Mouse (Mus musculus): ENCODE measurements at regions not wholly inside any gene's neighbourhood (a gene's known extent, or its start where the extent isn't known, plus 50 kb on each side); places are given as distances from the start of the nearest gene placed in this dataset.

DNA sequence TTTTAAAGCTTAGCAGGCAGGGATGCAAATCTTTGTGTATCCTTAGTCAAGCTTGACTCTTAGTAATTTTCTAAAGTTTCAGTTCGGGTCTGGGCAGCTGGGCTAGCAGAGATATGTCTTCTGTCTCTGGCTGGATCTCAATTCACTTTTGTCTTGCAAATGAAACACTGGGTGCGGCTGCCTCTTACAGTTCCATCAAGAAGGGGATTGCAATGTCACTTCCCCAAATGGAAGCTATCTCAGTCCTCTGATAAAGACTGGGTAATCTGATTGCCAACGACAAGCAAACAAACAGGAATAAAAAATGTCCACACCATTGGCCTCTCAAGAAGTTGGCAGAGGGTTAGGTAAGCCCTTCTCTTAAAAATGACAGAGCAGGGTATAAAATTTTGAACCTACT is 314.1 kb upstream of the Fam19a5 start:
- in situ Hi-C loops (cut with MboI, MseI), result no loop called here

DNA sequence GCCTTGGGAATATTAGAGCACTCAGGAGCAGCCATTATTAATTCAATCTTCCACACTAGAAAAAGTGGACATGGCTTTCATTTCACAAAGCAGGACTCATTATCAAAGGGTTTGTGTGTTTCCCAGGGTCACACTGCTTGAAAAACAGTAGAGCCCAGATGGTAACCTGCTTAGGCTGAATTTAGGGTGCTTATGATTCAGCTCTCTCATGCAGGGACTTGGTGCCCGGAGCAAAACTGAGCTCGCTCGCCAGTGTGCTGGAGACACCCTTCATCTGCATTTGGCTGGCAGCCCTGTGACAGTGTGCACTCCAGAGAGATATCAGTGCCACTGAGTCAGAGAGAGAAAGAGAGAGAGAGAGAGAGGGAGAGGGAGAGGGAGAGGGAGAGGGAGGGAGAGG is 308.0 kb upstream of the Fam19a5 start:
- in situ Hi-C loops (cut with MboI, MseI), result no loop called here

DNA sequence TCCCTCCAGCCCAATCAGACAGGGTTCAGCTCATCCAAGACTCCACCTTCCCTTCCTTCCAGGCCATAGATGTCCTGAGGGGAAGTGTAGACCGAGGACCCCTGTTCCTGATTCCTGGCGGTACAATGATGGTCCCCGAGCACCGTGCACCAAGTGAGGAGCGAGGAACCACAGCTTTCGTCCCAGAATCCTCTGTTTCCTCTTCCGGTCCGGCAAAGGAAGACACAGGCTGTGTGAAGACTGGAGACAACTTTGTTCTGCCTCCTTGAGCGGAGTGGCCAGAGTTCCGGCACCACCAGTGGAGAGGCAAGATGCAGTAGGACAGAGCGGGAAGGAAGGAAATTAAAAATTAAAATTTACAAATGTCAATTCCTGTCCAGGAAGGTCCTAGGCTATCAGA is 305.0 kb upstream of the Fam19a5 start:
- in situ Hi-C loops (cut with MboI, MseI), result no loop called here

DNA sequence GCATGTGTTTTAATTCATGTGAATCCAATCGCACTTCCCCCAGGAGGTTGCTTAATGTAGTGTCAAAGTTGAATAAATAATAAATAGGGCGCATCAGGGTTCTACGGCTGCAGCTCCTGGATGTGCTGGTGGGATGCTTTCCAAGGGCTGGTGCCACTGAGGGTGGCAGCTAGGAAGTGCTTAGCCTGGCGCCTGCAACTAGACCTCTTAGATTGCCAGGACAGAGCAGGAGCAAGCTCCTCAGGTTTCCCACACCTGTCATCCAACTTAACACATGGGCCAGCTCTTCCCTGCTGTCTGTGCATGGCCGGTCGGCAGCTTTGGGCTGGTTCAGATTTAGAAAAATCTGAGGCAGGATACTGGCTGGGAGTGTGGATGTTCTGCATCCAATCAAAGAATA is 282.6 kb upstream of the Fam19a5 start:
- in situ Hi-C loops (cut with MboI, MseI), result no loop called here

DNA sequence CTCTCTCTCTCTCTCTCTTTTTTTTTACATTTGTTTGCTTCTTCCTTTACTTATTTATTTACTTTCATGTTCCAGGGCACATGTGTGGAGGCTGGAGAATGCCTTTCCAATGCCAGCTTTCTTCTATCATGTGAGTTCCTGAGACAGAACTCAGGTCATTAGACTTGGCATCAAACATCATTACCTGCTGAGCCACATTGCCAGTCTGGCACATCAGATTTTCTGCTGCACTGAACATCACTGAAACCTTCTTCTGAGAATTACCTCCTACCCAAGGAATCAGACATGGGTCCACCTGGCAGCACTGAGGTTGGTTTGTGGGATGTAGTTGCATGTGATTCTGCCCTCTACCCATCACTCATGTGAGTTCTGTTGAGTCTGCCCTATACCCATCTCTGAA is 279.2 kb upstream of the Fam19a5 start:
- in situ Hi-C loops (cut with MboI, MseI), result no loop called here

DNA sequence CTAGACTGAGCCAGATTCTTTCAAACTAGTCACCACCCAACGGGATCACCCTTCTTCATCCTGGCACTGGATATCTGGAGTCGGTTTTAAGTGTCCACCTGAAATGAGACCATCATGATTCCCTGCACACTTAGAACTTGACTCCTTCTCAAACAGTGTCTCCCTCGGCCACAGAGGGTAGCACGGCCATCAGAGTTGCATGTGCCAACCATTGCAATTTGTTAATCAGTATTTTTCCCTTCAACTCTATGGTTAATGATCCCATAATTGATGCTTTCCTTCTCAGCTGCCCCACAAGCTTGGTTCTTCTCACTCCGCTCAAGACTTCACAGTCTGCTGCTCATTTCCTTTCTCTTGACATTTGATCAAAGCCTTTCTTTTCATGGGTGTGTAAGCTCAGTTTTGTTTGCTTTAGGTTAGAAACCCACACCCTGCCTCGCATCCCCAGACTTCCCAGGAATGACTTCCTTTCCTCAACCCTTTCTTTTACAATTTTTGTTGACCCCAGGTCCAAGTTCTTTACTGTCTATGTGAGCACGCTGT is 253.0 kb upstream of the Fam19a5 start:
- in situ Hi-C loops (cut with MboI, MseI), result no loop called here

DNA sequence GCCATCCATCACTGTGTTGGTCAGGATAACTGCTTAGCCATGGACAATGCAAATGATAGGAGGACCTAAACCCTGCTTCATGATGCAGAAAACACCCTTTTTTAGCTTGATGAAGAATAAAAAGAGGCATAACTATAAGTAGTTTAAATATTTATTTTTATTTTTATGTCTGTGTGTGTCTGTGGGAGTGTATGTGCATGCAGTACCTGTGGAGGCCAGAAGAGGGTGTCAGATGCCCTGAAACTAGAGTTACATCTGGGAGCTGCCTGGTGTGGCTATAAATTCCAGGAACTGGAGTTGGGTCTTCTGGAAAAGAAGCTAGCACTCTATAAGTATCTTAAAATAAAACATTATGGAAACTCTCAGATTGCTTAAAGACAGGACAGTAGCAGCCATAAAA is 224.2 kb upstream of the Fam19a5 start:
- in situ Hi-C loops (cut with MboI, MseI), result loop anchor here (10.0 kb wide), 1 partner anchor 905 kb away; no protein-coding TSS in a partner anchor

DNA sequence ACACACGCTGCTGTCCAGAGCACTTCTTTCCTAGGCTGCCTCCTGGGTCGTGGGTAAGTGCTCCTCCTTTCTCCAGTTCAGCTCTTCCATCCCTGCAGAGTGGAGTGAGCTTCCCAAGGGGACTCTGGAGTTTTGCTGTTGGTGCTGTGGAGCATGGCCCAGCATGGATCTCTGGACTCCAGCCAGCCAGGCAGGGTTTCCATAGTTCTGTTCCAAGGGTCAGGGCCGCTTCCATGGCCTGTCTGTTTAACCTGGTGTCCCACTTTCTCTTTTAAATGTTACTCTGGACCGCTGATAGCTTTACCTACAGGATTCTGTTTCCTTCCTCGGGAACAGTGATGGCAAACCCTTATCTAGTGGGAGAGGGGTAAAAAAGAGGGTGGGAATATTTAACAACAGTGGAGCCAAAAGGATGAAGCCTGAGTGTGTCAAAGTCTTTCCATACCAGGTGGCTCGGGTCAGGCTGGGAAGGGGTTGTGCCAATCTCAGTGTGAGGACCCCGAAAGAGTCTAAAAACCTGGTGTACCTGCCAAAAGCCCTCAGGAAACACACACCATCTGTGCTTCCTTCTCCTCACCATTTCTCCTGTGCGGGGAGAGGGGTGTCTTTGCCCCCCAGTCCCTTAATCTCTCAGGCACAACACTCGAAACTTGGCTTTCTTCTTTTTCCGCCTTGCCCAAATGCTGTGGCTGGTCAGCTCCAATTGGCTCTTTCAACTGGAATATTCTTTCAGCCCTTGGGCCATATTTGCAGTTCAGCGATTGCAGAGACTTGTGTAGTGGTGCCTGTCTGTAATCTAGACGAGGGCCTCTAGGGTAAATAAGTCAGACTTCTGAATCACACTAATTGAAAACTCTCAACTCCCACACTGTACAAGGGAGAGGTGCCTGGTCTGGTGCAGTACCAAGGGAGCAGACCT is 222.8 kb upstream of the Fam19a5 start:
- in situ Hi-C loops (cut with MboI, MseI), result no loop called here

DNA sequence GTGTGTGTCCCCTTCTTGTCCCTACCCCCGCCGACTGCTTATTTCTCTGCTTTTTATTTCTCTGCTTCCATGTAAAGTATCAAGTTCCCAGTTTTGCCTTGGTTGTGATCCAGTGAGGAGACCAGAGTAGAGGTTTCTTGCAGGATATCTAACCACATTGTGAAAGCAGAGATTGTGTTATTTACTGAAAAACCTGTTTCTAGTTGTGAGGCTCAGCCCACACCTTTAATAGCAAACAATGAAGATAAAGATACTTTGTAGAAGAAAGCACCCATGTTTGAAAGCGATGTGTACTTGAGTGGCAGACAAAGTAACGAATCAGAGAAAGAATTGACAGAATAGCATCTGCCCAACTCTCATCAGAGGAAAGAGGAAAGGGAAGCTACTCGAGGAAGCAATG is 218.7 kb upstream of the Fam19a5 start:
- in situ Hi-C loops (cut with MboI, MseI), result no loop called here

DNA sequence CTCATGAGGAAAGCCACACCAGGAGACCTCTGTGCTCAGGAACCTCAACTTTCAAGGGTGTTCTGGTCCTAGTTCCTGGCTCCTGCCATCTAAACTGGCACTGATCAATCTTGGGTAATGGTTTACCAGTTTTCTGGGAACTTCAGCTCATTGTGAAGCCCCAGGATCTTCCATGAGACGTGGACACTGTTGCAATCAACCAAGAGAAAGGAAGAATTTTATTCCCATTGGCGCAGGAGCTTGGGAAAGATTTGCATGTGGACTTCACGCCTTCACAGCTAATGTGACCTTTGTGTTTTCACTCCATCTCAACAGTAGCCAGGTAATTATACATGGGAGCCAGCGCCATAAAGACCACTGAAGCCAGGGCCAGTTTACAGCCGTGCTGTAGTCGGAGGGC is 217.8 kb upstream of the Fam19a5 start:
- in situ Hi-C loops (cut with MboI, MseI), result no loop called here

DNA sequence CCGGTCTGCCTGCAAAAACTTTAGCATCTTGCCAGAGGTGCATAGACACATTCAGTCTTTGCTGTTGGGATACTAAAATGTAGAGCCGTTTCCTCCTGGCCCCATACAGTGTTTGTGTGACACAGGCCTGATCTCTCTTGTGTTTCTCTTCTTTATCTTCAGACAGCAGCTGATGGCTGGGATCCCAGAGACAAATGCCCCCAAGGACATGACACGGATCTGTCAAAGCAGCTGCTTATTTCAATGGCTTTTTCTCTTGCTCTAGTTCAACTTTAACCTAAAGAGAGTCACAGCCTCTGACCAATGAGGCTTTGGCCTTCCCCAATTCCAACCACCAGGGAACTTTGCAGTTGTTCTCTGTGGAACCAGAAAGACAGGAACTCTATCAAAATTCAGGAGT is 211.7 kb upstream of the Fam19a5 start:
- in situ Hi-C loops (cut with MboI, MseI), result loop anchor here (5.0 kb wide), 1 partner anchor 490 kb away; no protein-coding TSS in a partner anchor

DNA sequence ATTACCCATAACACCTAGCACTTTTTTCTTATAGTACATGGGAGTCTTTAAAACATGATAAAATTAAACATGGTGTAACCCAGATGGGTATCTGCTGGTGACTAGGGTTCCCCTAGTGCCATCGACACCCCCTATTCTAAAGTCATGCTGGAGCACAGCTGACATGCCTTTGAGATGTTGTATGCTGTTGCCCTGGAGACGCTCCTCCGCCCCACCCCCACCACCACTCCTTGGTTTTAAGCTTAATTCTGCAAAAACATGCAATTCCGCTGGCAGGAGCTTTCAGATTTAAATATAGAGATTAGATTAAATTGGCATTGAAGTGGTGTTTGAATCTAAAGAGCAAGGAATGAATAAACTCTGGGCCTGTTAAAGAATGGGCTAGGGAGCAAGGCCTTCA is 210.6 kb upstream of the Fam19a5 start:
- in situ Hi-C loops (cut with MboI, MseI), result loop anchor here (5.0 kb wide), 1 partner anchor 489 kb away; no protein-coding TSS in a partner anchor

DNA sequence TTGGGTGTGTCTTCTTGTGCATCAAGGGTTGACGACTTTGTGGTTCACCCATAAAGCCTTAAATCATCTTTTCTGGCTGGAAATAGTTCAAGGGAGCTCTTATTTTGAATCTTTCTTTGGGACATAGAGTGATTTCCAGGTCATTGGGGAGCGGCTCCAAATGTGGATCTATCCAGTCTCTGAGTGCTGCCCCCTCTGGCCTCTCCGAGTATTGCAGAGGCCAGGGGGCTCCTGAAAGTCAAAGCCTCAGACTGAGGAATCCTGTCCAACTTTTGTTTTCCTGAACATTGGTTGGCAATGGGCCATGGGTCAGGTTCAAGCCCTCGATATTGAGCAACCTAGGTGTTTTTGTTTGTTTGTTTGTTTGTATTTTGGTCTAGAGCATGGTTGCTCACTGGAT is 209.7 kb upstream of the Fam19a5 start:
- in situ Hi-C loops (cut with MboI, MseI), result loop anchor here (5.0 kb wide), 1 partner anchor 488 kb away; no protein-coding TSS in a partner anchor

DNA sequence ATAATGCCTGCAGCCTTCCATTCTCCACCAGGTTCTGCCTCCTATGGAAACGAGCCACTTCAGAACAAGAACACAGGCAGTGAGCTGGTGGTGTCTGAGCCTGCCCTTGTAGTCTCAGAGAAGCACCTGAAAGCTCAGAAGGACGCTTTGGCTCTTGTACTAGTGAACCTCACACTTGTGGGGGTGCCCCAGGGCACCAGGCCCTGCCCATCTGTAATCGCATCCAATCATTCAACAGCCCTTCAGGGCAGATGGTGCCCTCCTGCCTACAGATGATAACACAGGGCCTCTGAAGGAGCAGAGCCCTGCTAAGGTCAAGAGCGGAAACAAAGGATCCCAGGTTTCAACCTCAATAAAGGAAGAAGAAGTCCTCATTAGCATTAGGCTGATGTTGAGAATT is 208.8 kb upstream of the Fam19a5 start:
- in situ Hi-C loops (cut with MboI, MseI), result no loop called here

DNA sequence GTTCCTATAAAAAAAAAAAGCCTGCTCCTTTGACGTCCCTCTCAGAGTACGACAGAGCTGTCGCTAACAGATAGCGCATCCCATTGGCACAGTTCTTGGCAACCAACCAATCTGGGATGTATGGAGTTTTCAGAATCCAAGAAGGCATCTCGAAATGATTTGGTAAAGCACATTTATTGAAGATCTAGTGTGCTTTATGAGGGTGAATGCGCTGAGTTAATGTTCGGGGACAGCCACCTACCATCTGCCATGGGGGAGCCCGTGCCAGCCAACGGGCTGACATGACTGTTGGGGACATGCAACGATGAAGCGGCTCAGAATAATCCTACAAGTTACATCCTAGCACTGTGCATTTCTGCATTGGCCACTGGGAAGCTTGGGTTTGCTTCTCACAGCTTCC is 208.4 kb upstream of the Fam19a5 start:
- in situ Hi-C loops (cut with MboI, MseI), result no loop called here

DNA sequence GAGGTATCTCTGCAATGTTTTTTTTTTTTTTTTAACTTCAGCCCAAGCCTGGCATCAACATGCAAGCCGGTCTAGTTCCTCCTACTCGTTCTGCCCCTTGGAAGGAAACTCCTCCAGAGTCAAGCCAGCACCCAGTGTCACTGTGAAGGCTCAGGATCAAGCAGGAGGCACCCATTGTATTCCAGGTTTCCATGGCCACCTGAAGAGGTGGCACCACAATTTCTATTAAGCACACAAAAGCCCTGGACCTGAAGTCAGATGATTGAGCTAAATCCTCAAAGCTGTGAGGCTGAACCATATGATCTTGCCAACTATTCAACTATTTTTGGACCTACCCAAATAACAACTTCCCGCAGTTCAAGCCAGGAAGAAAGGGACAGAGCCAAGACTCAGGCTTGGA is 204.2 kb upstream of the Fam19a5 start:
- in situ Hi-C loops (cut with MboI, MseI), result no loop called here

DNA sequence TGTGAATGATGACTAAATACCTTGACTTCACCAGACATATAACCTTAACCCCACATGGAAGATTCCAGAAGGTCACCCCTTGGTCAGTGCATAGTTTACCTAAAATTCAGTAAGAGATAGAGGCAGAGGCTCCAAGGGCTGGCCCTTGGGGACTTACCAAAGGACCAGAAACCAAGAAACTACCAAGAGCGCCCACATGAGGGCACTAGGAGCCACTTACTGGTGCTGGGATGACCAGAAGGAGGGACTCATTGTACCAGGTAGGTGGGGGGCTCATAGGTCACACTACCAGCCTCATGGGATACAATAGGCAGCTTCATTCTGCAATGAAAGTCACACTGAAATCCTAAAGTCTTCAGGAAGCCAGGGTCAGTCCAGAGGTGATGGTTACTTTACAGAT is 201.4 kb upstream of the Fam19a5 start:
- in situ Hi-C loops (cut with MboI, MseI), result no loop called here

DNA sequence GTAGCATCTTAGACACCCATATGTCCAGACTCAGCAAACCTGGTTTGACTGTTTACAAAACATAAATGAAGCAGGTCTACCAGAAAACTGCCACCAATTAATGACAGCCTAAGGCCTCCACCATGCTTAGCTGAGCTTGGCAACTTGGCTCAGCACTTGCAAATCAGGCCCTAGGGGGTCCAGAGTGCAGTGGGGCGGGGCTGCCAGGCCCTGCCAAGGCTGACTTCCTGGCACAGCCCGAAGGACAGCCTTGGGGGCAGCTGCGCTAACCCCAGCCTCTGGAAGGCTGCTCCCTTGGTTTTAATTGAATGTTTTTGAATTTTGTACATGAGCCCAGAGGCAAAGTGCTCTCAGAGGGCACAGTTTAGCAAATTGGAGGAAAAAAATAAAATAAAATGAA is 198.3 kb upstream of the Fam19a5 start:
- in situ Hi-C loops (cut with MboI, MseI), result no loop called here

DNA sequence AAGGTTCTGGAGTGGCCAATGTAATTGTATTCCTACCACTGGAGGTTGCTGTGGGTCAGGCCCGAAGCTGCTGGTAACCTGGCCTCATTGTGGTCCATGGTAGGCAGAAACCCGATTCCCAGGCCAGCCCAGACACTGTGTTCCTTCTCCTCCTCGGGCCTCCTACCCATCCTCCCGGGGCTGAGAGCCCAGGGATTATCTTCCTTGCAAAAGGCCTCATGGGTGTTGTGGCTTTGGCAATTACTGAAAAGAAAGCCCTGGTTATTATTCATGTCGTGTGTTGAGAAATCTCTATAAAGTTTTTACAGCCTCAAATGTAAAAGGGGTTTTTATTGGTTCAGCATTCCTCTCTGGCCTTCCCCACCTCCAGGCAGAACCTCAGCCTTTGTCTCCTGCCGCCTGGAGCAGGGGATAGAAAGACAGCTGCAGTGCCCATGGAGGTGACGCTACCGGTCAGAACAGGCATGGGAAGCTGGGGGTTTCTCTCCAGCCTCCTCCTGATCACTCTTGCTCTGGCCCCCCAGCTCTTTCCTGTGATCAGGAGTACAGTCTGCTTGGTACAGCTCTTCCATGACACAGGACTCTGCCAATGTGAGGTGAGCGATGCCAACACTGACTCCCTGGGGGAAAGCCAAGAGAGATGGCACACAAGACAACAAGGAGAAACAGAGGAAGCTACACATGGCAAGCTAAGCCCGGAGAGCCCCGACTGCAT is 194.4 kb upstream of the Fam19a5 start:
- in situ Hi-C loops (cut with MboI, MseI), result no loop called here

DNA sequence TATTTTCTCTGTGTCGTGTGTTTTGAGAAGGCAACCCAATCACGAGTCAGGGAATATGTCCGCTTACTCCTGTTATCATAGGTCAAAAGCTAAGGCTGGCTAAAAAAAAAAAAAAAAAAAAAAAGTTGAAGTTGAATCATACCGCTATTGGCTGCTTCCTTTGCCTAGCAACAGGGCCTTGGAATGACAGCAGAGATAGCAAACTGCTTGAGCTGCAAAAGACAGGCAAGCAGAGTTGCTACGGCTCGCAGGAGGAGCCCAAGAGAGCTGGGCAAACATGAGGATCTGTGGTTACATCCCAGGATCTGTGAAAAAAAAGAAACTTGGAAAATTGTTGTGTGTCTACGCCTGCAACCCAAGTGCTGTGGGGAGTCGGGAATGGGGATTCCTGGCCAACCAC is 191.3 kb upstream of the Fam19a5 start:
- in situ Hi-C loops (cut with MboI, MseI), result no loop called here

DNA sequence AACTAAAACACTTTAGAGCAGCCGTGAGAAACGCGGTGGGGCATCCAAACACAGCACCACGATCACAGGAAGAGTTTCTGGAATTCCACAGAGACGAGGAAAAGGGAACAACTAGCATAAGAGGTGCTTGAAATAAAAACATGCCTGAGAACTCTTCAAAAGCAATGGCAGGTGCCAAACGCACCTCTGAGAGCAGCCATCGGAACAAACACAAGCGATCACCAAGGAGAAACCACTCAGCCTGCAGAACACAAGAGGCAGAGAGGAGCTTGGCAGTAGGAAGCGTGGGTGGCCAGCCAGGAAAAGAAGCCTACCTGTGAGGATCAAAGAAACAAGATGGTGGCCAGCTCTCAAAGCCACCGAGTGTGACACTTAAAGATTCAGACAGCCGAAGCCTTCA is 190.2 kb upstream of the Fam19a5 start:
- in situ Hi-C loops (cut with MboI, MseI), result no loop called here

DNA sequence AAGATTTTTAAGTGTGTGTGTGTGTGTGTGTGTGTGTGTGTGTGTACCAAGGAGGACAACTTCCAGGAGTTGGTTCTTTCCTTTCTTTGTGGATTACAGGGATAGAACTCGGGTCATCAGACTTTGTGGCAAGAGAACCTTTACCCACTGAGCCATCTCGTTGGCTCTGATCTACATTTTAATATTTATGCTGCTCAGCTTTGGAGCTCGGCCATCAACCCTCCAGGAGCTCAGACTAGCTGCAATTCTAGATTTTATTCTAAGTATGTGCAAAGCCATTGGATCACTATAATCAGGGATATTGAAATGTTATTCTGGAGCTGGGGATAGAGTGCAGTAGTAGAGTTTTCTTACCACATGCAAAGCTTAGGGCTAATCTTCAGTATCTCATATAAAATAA is 183.6 kb upstream of the Fam19a5 start:
- in situ Hi-C loops (cut with MboI, MseI), result no loop called here

All from regulatory T cell (primary cell).